Mouse (Mus musculus) CH12F3 (cell line): ENCODE results near the gene Cog3.

ENCODE experiments used
- in situ Hi-C: fragments of 300-500 bp; cut with MboI; formaldehyde crosslinking; loops from 2 replicates; pipeline ENCODE4 v1.14.3; 2020; ENCODE audit warnings: low sequenced_read_pairs

Gene Cog3

DNA sequence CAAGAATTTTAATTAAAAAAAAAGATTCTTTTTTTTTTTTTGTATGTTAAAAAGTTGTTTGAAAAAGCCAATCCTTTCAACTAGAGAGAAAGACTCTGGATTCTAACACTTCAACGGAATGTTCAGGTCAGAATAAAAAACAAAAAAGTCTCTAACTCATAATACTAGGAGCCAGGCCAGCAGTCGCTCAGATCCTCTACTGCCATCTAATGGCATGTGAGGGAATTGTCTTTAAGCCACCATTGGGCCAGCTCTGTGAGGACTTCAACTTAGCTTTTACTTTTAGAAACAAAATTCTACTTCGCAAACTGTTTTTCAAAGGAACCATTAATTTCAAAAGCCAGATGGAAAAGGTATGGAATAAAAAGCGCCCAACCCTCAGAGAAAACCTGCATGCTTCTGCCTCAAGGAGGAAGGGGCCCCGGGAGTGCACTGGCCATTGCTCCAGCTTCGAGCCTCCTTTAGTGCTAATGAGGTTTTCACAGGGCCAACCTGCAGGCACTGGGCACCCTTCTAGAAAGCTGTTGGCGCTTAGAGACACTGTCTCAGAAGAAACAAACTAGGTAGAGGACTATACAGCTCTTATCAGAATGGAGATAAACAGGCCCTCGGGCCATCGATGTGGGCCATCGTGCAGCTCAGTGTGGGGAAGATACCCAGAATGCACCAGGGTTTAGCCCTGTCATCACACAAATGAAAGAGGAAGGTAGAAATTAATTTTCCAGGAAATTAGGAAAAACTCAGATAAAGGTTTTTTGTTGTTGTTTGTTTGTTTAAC, 6.9 kb upstream of the Cog3 start:
- in situ Hi-C loops: no loop called here

DNA sequence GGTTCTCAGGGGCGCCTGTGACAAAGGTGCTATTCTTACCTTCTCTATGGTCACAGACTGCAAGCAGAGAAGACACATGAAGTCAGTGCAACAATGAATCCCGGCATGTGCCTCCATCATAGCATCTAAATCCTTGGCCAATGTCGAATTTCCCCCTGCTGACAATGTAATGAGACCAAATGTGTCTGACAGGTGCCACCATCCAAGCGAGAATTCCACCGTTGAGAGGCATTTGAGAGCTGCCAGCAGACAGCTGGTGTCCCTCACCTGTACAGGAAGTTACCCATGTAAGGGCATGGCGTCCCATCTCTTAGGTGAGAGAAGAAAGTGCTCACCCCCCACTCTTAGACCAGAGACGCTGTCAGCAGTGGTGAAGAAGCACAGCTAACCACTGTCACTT, 4.1 kb upstream of the Cog3 start:
- in situ Hi-C loops: no loop called here

DNA sequence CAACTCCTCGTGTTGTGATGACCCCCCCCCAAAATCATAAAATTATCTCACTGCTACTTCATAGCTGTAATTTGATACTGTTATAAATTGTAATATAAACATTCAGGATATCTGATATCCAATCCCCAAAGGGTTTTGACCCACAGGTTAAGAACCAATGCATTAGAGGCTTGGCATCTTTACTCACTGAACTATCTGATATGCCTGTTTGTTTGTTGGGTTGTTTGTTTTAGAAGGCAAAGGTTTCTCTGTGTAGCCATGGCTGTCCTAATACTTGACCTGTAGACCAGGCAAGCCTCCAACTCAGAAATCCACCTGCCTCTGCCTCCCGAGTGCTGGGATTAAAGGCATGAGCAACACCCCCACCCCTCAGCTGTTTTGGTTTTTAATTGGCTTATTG, 3.5 kb upstream of the Cog3 start:
- in situ Hi-C loops: no loop called here

- in situ Hi-C loops: no loop called here
These were observed 2.7 kb upstream of the Cog3 start for GRCm38 (mm10) chr14:75756971-75757370.

GRCm38 (mm10) chr14:75753206-75753605, 1.1 kb downstream of the Cog3 start:
- in situ Hi-C loops: no loop called here

- in situ Hi-C loops: no loop called here
These were observed 3.3 kb downstream of the Cog3 start for GRCm38 (mm10) chr14:75751040-75751439.

- in situ Hi-C loops: loop anchor here (10.0 kb wide), 1 partner anchor 704 kb away; no protein-coding TSS in a partner anchor
These were observed 5.2 kb downstream of the Cog3 start for GRCm38 (mm10) chr14:75749123-75749522.

DNA sequence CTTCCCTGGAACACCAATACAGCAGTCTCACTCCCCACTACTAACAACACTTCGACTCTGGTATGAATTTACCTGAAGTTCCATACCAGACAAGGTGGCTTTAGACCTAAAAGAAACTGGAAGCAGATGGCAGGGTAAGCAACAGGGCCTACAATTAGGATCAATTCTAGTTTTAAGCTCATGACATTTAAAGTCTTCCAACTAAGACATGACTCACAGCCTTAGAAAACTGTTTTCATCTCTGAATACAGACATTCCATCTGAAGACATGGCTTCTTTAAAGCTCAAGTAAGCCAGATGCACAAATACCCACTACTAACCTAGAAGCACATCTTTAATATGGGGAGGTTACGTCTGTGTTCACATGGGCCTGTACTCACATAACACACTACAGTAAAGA, 6.4 kb downstream of the Cog3 start:
- in situ Hi-C loops: loop anchor here (10.0 kb wide), 1 partner anchor 703 kb away; no protein-coding TSS in a partner anchor

DNA sequence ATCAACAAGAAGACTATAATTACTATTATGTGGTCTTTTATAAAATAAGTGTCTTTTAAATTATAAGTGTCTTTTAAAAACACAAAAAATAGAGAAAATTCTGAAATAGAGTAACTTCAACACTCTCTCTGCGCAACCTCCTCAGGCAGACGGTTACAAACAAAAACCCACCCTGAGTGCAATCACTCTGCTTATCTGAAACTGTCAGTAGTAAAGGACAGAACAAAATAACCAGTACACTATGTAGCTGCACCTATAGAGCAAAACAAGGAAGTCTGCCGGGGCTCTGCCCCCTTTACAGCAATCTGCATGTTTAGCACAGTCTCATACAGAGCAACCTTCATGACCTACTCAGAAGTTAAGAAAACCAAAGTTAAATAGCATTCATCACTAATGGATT, 12.4 kb downstream of the Cog3 start:
- in situ Hi-C loops: loop anchor here (10.0 kb wide), 1 partner anchor 697 kb away; no protein-coding TSS in a partner anchor

GRCm38 (mm10) chr14:75735597-75735996, 18.7 kb downstream of the Cog3 start:
- in situ Hi-C loops: no loop called here

DNA sequence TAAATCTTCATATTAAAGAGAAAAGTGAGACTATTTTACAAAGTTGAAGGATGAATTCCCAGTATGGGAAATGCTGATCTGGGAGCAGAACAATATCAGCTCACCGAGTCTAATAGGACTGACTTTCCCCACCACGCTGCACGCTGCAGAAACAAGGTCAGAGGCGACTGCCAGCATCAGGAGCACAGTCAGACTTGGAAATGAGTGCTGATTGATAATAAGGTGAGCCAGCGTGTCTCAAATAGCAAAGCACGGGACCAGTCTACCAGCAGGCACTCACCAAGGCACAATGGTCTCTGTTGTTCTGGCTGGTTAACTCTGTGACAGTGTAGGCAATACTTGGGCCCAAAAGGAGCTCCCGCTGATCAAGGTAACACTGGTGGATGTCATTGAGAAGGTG, 21.7 kb downstream of the Cog3 start:
- in situ Hi-C loops: no loop called here

GRCm38 (mm10) chr14:75731361-75731760, 23.0 kb downstream of the Cog3 start:
- in situ Hi-C loops: no loop called here

GRCm38 (mm10) chr14:75728111-75728510, 26.2 kb downstream of the Cog3 start:
- in situ Hi-C loops: no loop called here

DNA sequence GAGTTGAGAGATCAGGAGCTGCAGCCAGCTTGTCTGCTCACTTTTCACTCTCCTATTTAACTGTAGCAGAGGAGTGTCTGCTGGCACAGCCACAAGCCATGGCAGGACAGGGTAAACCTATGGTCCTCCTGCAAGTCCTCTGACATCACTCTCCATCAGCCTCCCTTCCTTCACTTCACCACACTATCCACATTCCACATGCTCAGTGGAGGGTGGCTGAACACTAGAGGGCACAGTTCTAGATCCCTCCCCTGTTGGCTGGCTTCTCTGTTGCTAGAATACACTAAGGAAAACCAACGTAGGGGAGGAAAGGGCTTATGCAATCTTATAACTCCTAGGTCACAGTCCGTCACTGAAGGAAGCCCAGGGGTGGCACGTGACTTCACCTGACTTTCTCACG, 27.3 kb downstream of the Cog3 start:
- in situ Hi-C loops: no loop called here

GRCm38 (mm10) chr14:75722816-75723215, 31.5 kb downstream of the Cog3 start:
- in situ Hi-C loops: no loop called here

GRCm38 (mm10) chr14:75721977-75722563, 32.2 kb downstream of the Cog3 start:
- in situ Hi-C loops: no loop called here

DNA sequence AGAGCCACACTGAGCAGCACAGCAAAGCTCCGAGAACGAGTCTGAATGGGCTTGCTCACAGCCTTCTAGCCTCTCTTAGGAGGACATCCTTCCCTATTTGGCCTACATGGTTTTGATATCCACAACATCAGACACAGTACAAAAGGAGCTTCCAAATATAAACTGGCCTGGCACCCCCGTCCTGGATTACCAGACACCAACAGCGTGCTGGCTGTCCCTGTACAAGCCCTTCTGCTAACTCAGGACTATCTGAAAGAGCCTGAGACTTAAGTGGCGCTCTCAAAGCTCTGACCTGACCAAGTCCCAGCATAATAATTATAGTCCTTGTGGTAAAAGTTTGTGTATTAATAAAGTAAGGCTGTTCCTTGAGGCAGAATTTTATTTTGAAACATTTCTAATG, 34.2 kb downstream of the Cog3 start:
- in situ Hi-C loops: no loop called here

DNA sequence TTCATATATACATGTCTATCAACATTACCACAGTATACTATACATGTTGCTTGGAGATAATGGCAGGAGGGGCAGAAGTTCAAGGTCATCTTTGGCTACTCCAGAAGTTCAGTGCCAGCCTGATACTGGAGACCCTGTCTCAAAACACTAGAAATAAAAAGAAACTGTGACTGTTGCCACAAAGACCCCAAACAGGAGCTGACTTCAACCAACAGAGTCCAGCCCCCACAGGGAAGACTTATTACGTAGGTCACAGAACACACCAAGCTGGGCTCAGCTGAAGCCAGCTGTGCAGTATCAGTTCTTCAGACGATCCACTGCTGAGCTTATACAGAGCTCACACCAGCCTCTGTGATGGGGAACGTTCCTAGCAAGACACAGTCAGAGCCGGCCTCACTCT, 37.9 kb downstream of the Cog3 start:
- in situ Hi-C loops: loop anchor here (10.0 kb wide), 1 partner anchor 502 kb away; no protein-coding TSS in a partner anchor

- in situ Hi-C loops: loop anchor here (10.0 kb wide), 1 partner anchor 499 kb away; no protein-coding TSS in a partner anchor
These were observed 40.7 kb downstream of the Cog3 start for GRCm38 (mm10) chr14:75713661-75714060.

GRCm38 (mm10) chr14:75712687-75713086, 41.6 kb downstream of the Cog3 start:
- in situ Hi-C loops: loop anchor here (10.0 kb wide), 1 partner anchor 498 kb away; no protein-coding TSS in a partner anchor

- in situ Hi-C loops: loop anchor here (10.0 kb wide), 1 partner anchor 497 kb away; no protein-coding TSS in a partner anchor
These were observed 42.6 kb downstream of the Cog3 start for GRCm38 (mm10) chr14:75711731-75712130.

GRCm38 (mm10) chr14:75708986-75709385, 45.3 kb downstream of the Cog3 start:
- in situ Hi-C loops: no loop called here
